Mouse (Mus musculus): Measurements from ENCODE around the gene Uevld.

DNA sequence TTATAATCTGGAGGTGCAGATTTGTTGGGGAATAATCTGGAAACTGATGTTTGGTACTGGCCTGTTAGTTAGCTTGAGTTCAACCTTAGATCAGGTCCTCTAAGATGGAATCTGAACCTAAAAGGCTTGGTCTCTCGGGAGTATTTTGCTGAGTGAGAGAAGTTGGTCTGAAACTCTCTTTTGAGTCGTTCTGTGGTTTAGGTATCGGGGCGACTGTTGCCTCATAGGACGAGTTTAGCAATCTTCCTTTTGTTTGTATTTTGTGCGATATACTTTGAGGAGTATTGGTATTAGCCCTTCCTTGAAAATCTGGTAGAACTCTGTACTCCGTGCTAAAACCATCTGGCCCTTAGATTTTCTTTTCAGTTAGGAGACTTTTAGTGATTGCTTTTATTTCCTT, 5.7 kb upstream of the Uevld start:
- TF ChIP-seq POLR2A (IDR thresholded peaks at IDR 0.05; ENCODE audit: borderline replicate concordance, control insufficient read depth, low read depth, low read length) (no peak), CTCF (IDR thresholded peaks at IDR 0.05; ENCODE audit: control insufficient read depth, insufficient read depth, low read length) (no peak)
